Mouse (Mus musculus) ES-E14 (cell line): ENCODE results near the gene Phldb2.

Source experiments
- HCFC1 ChIP-seq: IDR thresholded peaks from 2 replicates; pipeline ENCODE4 v1.6.1; 2012; ENCODE audit warnings: low read length, inconsistent platforms, borderline replicate concordance; ENCODE audit not compliant: insufficient read depth
- MAFK ChIP-seq: IDR thresholded peaks from 2 replicates; pipeline ENCODE4 v1.6.1; 2014; ENCODE audit warnings: mild to moderate bottlenecking, low read depth, low read length, inconsistent platforms; ENCODE audit not compliant: insufficient read depth

- no peak for TF ChIP-seq HCFC1
- no peak for TF ChIP-seq MAFK
Measured at GRCm38 (mm10) chr16:45871286-45871976, 82.0 kb downstream of the Phldb2 start.
